Mouse (Mus musculus) ovary, postnatal 36 days (tissue): ENCODE results near the gene Foxk2.
"Not testable (repeated sequence)": the region's sequence is repeated elsewhere in the genome, so short reads cannot be mapped to it uniquely, and the experiment has no call there.

Experiments
- DNase-seq: peaks from one replicate; pipeline ENCODE4 v3.0.0; 2022; ENCODE audit warnings: low spot score, mixed read lengths

Foxk2 gene

GRCm38 (mm10) chr11:121278011-121278410, 18.2 kb downstream of the Foxk2 start:
- no peak for DNase-seq

GRCm38 (mm10) chr11:121282911-121283310, 23.1 kb downstream of the Foxk2 start:
- DNase-seq, result no peak

GRCm38 (mm10) chr11:121289859-121290258, 30.1 kb downstream of the Foxk2 start:
- no peak for DNase-seq

GRCm38 (mm10) chr11:121294771-121295170, 35.0 kb downstream of the Foxk2 start:
- no peak for DNase-seq

GRCm38 (mm10) chr11:121298493-121298892, 38.7 kb downstream of the Foxk2 start:
- DNase-seq, result no peak

GRCm38 (mm10) chr11:121300265-121300664, 40.5 kb downstream of the Foxk2 start:
- no peak for DNase-seq

- DNase-seq, result no peak
These were observed 45.6 kb downstream of the Foxk2 start for GRCm38 (mm10) chr11:121305371-121305770.

GRCm38 (mm10) chr11:121306608-121307007, 46.8 kb downstream of the Foxk2 start:
- DNase-seq, result no peak

GRCm38 (mm10) chr11:121307712-121308111, 47.9 kb downstream of the Foxk2 start:
- DNase-seq, result not testable (repeated sequence)

GRCm38 (mm10) chr11:121326034-121326433, 66.2 kb downstream of the Foxk2 start:
- DNase-seq, result no peak

GRCm38 (mm10) chr11:121326681-121327080, 66.9 kb downstream of the Foxk2 start:
- no peak for DNase-seq

- no peak for DNase-seq
These were observed 68.4 kb downstream of the Foxk2 start for GRCm38 (mm10) chr11:121328206-121328605.

GRCm38 (mm10) chr11:121328619-121329018, 68.8 kb downstream of the Foxk2 start:
- no peak for DNase-seq

- DNase-seq, result no peak
These were observed 71.9 kb downstream of the Foxk2 start for GRCm38 (mm10) chr11:121331641-121332040.

- no peak for DNase-seq
These were observed 79.9 kb downstream of the Foxk2 start for GRCm38 (mm10) chr11:121339647-121340046.

GRCm38 (mm10) chr11:121340287-121340686, 80.5 kb downstream of the Foxk2 start:
- no peak for DNase-seq

GRCm38 (mm10) chr11:121342423-121342822, 82.6 kb downstream of the Foxk2 start:
- DNase-seq, result not testable (repeated sequence)

- peak; percentile 37 for DNase-seq
These were observed 87.2 kb downstream of the Foxk2 start for GRCm38 (mm10) chr11:121347036-121347435.

- DNase-seq, result no peak
These were observed 88.4 kb downstream of the Foxk2 start for GRCm38 (mm10) chr11:121348166-121348565.

- not testable (repeated sequence) for DNase-seq
These were observed 88.9 kb downstream of the Foxk2 start for GRCm38 (mm10) chr11:121348727-121349126.

GRCm38 (mm10) chr11:121353326-121354090, 93.7 kb downstream of the Foxk2 start:
- DNase-seq, result peak; percentile 43

- peak; percentile 98 for DNase-seq
These were observed 94.4 kb downstream of the Foxk2 start, which contains the start of gene Wdr45b for GRCm38 (mm10) chr11:121354091-121354707. Gene Wdr45b (minus strand): TSS chr11:121354445.
